ENCODE assay signal across 21 mouse cellular contexts in the genomic region with DNA sequence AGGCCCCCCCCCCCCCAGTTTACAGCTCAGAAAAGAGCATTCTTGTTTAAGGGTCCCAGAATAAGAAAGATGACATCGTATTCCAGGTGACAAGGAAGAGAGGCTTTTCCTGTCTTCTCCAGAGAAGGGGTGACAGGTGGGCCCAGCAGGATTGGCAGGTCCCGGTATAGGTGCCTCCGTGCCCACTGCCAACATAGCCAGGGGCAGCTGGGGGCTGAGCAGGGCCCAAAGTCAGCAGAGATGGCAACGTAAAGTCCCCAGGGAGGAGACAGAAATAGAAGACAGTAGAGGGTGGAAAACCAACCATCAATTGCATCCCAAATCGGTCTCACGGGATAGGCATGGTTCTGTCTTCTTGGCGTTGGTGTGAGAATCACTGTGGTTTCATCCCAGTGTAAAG. TPM values are rescaled to one million over a fixed set of nuclear protein-coding genes. Genes with fewer than 3 reads are reported as not detected.
"Had no signal": no experiment of that assay in that cellular context is flagged by ENCODE, and none has a peak within 500 bp of the region (broad histone marks: within the 10 kb centered on the region; RNA-seq: fewer than 3 reads in every experiment).

No protein-coding gene starts in this region.

- DNase-seq: retina, postnatal 1 day; right cerebral cortex, adult 18-20 months; right cerebral cortex, postnatal 14 days; right cerebral cortex, postnatal 25 days; right cerebral cortex, postnatal 4 days; spleen, adult 18-20 months; thymus, adult 18-20 months; thymus, adult 2 months; thymus, postnatal 14 days; thymus, postnatal 25 days; thymus, postnatal 36 days; thymus, postnatal 4 days had no signal

- H3K27ac ChIP-seq: neural tube, embryonic 13.5 days; neural tube, embryonic 15.5 days; stomach, embryonic 15.5 days; stomach, postnatal 0 days had no signal

- H3K4me1 ChIP-seq: neural tube, embryonic 13.5 days; neural tube, embryonic 15.5 days; stomach, embryonic 15.5 days had no signal

- H3K27me3 ChIP-seq: neural tube, embryonic 13.5 days; neural tube, embryonic 15.5 days; stomach, embryonic 15.5 days had no signal

- H3K36me3 ChIP-seq: stomach, embryonic 15.5 days had no signal

- H3K4me3 ChIP-seq: neural tube, embryonic 13.5 days; neural tube, embryonic 15.5 days; stomach, embryonic 15.5 days had no signal

- H3K9me3 ChIP-seq: neural tube, embryonic 13.5 days; neural tube, embryonic 15.5 days; stomach, embryonic 15.5 days had no signal

RNA-seq across cellular contexts. Expression of a gene that starts 16.3 kb away (rescaled TPM):
- polyA plus RNA-seq: small intestine, adult 2 months; spleen, adult 2 months; stomach, embryonic 14.5 days; stomach, embryonic 15.5 days; stomach, embryonic 16.5 days; stomach, postnatal 0 days; thymus, adult 2 months; urinary bladder, adult 2 months had no signal
